Mouse (Mus musculus) lung, adult 2 months (tissue): ENCODE measurements around the gene Cacna1a.

Experiments used
- CTCF ChIP-seq: fragments of 200-500 bp; IDR thresholded peaks from 2 replicates; pipeline ENCODE4 v1.5.1; 2011; ENCODE audit warnings: mild to moderate bottlenecking, low read length, control low read depth; ENCODE audit not compliant: insufficient read depth
- POLR2A ChIP-seq: fragments of 200-500 bp; IDR thresholded peaks from 2 replicates; pipeline ENCODE4 v1.6.1; 2011; ENCODE audit warnings: low read depth, mild to moderate bottlenecking, control low read depth, low read length, borderline replicate concordance; ENCODE audit errors: extremely low read depth

DNA sequence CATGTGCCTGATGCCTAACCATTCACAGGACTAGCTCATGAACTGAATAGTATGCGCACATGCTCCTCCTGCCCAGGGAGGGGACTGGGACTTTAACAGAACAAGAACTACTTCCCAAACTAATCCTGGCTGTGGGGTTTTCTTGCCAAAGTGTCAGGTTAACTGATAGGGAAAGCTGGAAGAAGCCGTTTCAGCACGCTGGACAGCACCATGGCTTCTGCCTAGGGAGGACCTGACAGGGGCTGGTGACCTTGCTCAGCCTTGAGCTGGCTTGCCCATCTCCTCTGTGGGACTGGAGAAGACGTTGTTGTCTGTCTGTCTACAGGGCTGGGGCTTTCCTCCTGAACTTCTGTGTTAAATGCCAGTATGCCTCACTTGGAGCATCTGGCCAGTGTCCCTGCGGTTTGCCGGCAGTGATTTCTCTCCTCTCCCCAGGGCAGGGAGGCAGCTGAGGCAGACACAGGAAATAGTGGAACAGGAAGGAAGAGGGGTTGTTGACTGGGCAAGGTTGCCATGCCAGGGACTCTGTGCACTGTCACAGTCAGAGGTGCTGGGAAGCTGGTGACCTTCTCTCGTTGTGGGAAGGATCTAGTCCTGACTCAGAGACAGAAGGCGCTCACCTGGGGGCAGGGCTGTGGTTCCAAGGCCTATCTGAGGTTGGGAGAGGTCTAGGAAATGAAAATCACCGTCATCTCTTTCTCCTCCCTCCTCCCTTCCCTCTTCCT lies 83.2 kb downstream of the Cacna1a start:
- TF ChIP-seq CTCF: no peak
- no peak for TF ChIP-seq POLR2A
